Mouse (Mus musculus): ENCODE measurements around the gene Hyal6.

- TF ChIP-seq POLR2A (IDR thresholded peaks at IDR 0.05; ENCODE audit: borderline replicate concordance, extremely low read depth, insufficient read depth, insufficient read length, poor library complexity, severe bottlenecking) (no peak), CTCF (IDR thresholded peaks at IDR 0.05; ENCODE audit: borderline replicate concordance, extremely low read depth, insufficient read depth, insufficient read length) (no peak)
Observed at GRCm38 (mm10) chr6:24707499-24707898, 25.5 kb upstream of the Hyal6 start.
